Mouse (Mus musculus): ENCODE measurements around the gene Rgs5.

DNA sequence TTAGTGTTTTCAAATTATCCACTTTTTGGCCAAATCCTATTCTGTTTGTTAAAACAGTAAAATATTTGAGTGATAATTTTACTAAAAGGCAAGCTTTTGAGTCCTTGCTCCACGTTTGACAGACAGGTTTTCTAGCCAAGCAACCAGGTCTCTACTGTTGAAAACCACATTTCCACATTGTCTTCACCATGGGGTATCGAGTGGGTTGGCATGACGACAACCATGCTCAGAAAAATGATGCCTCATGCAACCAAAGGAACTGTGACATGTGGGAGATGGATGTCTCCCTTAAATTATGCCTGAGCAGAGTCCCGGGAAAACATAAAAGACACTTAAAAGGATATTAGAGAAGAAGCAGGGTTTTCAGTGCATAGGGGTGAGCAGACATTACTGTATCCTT, 41.9 kb downstream of the Rgs5 start:
- TF ChIP-seq POLR2A (IDR thresholded peaks at IDR 0.05; ENCODE audit: insufficient read depth, low read depth, low read length) (no peak), CTCF (IDR thresholded peaks at IDR 0.05) (no peak), EP300 (IDR thresholded peaks at IDR 0.05; ENCODE audit: insufficient read depth, low read depth, low read length) (no peak)
